Mouse (Mus musculus) left cerebral cortex, adult 18-20 months (tissue): ENCODE data around the gene Gm20605. TPM values are rescaled to one million over a fixed set of nuclear protein-coding genes. Genes with fewer than 3 reads are reported as not detected.

Source experiments
- DNase-seq, 2 experiments: peaks; one replicate each; pipeline ENCODE4 v3.0.0; 2021 to 2022; ENCODE audit warnings: low spot score in 2 of 2, mixed read lengths in 1 of 2
- long read RNA-seq, 2 experiments: library from polyadenylated mRNA; stranded (forward); transcript quantifications; one replicate each; pipeline ENCODE4 v2.0.0; 2021
- total RNA-seq, 2 experiments: library from RNA; stranded (reverse); gene quantifications; 2 replicates each; pipeline ENCODE4 v1.2.3; 2021

Gm20605 gene
- 10 to 100 TPM in 1 of 2 experiments, 1 to 10 TPM in 1; 9.7 to 10.1 TPM for total RNA-seq
- long read RNA-seq, experiment 1, full-length matches to known transcripts: 7 of 30 reads
- long read RNA-seq, experiment 1, partial matches to known transcripts: 11 of 30 reads
- long read RNA-seq, experiment 1, other reads (novel, unspliced or antisense): 12 of 30 reads
- long read RNA-seq, experiment 2, full-length matches to known transcripts: 1 of 2 reads
- long read RNA-seq, experiment 2, partial matches to known transcripts: 0 of 2 reads
- long read RNA-seq, experiment 2, other reads (novel, unspliced or antisense): 1 of 2 reads

- peak; percentile 99 for DNase-seq
Observed at GRCm38 (mm10) chr5:137628498-137629305, at the start of gene Gm20605, which contains the start of the genes Fbxo24 and Lrch4. Gm20605 (plus strand) TSS chr5:137629175. Fbxo24 (minus strand) TSS chr5:137629002. Lrch4 (plus strand) TSS chr5:137629121.

GRCm38 (mm10) chr5:137580246-137580645 is 48.7 kb upstream of the Gm20605 start:
- DNase-seq: no peak

GRCm38 (mm10) chr5:137582702-137583101 is 46.3 kb upstream of the Gm20605 start:
- no peak for DNase-seq

- peak; percentile 19 to 25 for DNase-seq
Observed at GRCm38 (mm10) chr5:137583670-137584169, 45.3 kb upstream of the Gm20605 start.

- peak; percentile 71 to 75 for DNase-seq
Observed at GRCm38 (mm10) chr5:137584976-137585375, 44.0 kb upstream of the Gm20605 start.

GRCm38 (mm10) chr5:137590507-137590906 is 38.5 kb upstream of the Gm20605 start:
- DNase-seq: no peak

GRCm38 (mm10) chr5:137595921-137596320 is 33.1 kb upstream of the Gm20605 start:
- DNase-seq: no peak

- no peak for DNase-seq
Observed at GRCm38 (mm10) chr5:137596601-137597261, 32.2 kb upstream of the Gm20605 start.

- DNase-seq: no peak
Observed at GRCm38 (mm10) chr5:137597625-137598024, 31.4 kb upstream of the Gm20605 start.

GRCm38 (mm10) chr5:137598100-137598826 is 30.7 kb upstream of the Gm20605 start:
- DNase-seq: no peak

GRCm38 (mm10) chr5:137599600-137599999 is 29.4 kb upstream of the Gm20605 start:
- DNase-seq: no peak

- no peak for DNase-seq
Observed at GRCm38 (mm10) chr5:137600281-137600618, 28.7 kb upstream of the Gm20605 start.

GRCm38 (mm10) chr5:137600619-137601364 is 28.2 kb upstream of the Gm20605 start, which contains the start of gene Mospd3:
Mospd3 (minus strand) TSS chr5:137601058.
- DNase-seq: peak; percentile 94 to 95

GRCm38 (mm10) chr5:137601365-137601729 is 27.6 kb upstream of the Gm20605 start:
- DNase-seq: no peak

- no peak for DNase-seq
Observed at GRCm38 (mm10) chr5:137607860-137608653, 20.9 kb upstream of the Gm20605 start.

GRCm38 (mm10) chr5:137608654-137609190 is 20.3 kb upstream of the Gm20605 start:
- DNase-seq: no peak

GRCm38 (mm10) chr5:137609292-137609691 is 19.7 kb upstream of the Gm20605 start:
- no peak for DNase-seq

GRCm38 (mm10) chr5:137610056-137610455 is 18.9 kb upstream of the Gm20605 start:
- no peak for DNase-seq
